In genomic region chr5:38082589-38082988, GRCm38 (mm10) we compare ENCODE assay signal across 21 mouse cellular contexts. TPM values are rescaled to one million over a fixed set of nuclear protein-coding genes. Genes with fewer than 3 reads are reported as not detected.
DNase-seq lines count a peak whose midpoint lies in the region; ATAC-seq lines count a peak whose summit lies in the region.
"Had no signal": no experiment of that assay in that cellular context is flagged by ENCODE, and none has a peak within 500 bp of the region (broad histone marks: within the 10 kb centered on the region; RNA-seq: fewer than 3 reads in every experiment).

No protein-coding gene starts in this region.

- H3K4me3 ChIP-seq in kidney, embryonic 15.5 days (replicated peaks): no peak overlapping the region
- no peak overlapping the region for H3K4me3 ChIP-seq in embryonic facial prominence, embryonic 15.5 days (replicated peaks)
- H3K4me3 ChIP-seq: gastrocnemius, adult 2 months; midbrain, embryonic 15.5 days; neural tube, embryonic 13.5 days had no signal

- H3K36me3 ChIP-seq in kidney, embryonic 15.5 days: no peaks in the 10 kb centered on the region
- H3K36me3 ChIP-seq in embryonic facial prominence, embryonic 15.5 days: no peaks in the 10 kb centered on the region
- H3K36me3 ChIP-seq: midbrain, embryonic 15.5 days; neural tube, embryonic 13.5 days had no signal

- H3K9ac ChIP-seq in kidney, embryonic 15.5 days: no peak overlapping the region
- H3K9ac ChIP-seq in embryonic facial prominence, embryonic 15.5 days: 0 out of 2 replicates have a peak overlapping the region, but pooled peaks have one; percentile 7
- H3K9ac ChIP-seq: midbrain, embryonic 15.5 days; neural tube, embryonic 13.5 days had no signal

- DNase-seq in kidney, adult 9 months: peak; percentile 65
- peak; percentile 13 for DNase-seq in MN1 (ENCODE audit: low spot score)
- peak; percentile 34 for DNase-seq in embryo, embryonic 10 days (ENCODE audit: low spot score)
- no peak for DNase-seq in frontal cortex, postnatal 14 days (ENCODE audit: low spot score in 2 of 2)
- no peak for DNase-seq in layer of hippocampus, postnatal 14 days (ENCODE audit: low spot score in 2 of 2)
- DNase-seq: adrenal gland, postnatal 14 days; cerebellum, adult 8-10 months; gastrocnemius, adult 2 months; heart, postnatal 10 days; left cerebral cortex, postnatal 4 days; lung, adult 2 months; lung, postnatal 4 days; right cerebral cortex, postnatal 4 days; thymus, adult 2 months had no signal

- H3K4me1 ChIP-seq in kidney, embryonic 15.5 days: peaks cover 9% of the 10 kb centered on the region; the same call in 1 of the 2 replicates
- H3K4me1 ChIP-seq in embryonic facial prominence, embryonic 15.5 days: peaks cover 17% of the 10 kb centered on the region

- ATAC-seq in kidney, embryonic 15.5 days (replicated peaks; ENCODE audit: low FRiP score): no peak
- ATAC-seq in embryonic facial prominence, embryonic 15.5 days (ENCODE audit: insufficient number of reproducible peaks, low FRiP score, low TSS enrichment, low read depth): no peak
- ATAC-seq: CD4-positive, CD25-positive, alpha-beta regulatory T cell, adult 4 months; forebrain, embryonic 14.5 days; hindbrain, embryonic 16.5 days; midbrain, embryonic 15.5 days had no signal

- 0 out of 2 replicates have a peak, but pooled peaks cover 4% of the 10 kb centered on the region for H3K27me3 ChIP-seq in kidney, embryonic 15.5 days
- H3K27me3 ChIP-seq in embryonic facial prominence, embryonic 15.5 days: no peaks in the 10 kb centered on the region

- H3K9me3 ChIP-seq in kidney, embryonic 15.5 days (replicated peaks): no peaks in the 10 kb centered on the region
- H3K9me3 ChIP-seq in embryonic facial prominence, embryonic 15.5 days (replicated peaks): no peaks in the 10 kb centered on the region
- H3K9me3 ChIP-seq: midbrain, embryonic 15.5 days; neural tube, embryonic 13.5 days had no signal

- 45% methylated on average over 3 of the region's 3 CpGs for WGBS in kidney, embryonic 15.5 days
- WGBS in embryonic facial prominence, embryonic 15.5 days: 49% methylated on average over 3 of the region's 3 CpGs

- no peak overlapping the region for H3K27ac ChIP-seq in kidney, embryonic 15.5 days
- peak overlapping the region; percentile 74 for H3K27ac ChIP-seq in embryonic facial prominence, embryonic 15.5 days (replicated peaks)
- H3K27ac ChIP-seq: gastrocnemius, adult 2 months; midbrain, embryonic 15.5 days; neural tube, embryonic 13.5 days had no signal

- no peak overlapping the region for H3K4me2 ChIP-seq in kidney, embryonic 15.5 days
- H3K4me2 ChIP-seq in embryonic facial prominence, embryonic 15.5 days (replicated peaks): peak overlapping the region; percentile 24
- H3K4me2 ChIP-seq: midbrain, embryonic 15.5 days; neural tube, embryonic 13.5 days had no signal

RNA-seq across cellular contexts. Expression of gene Stx18, which starts 44.0 kb away (rescaled TPM):
- 43.6 and 44.7 TPM in 2 replicates for polyA plus RNA-seq in kidney, embryonic 15.5 days (2015; fragmentation: Nextera tagmentation; extraction: Ambion mirVana)
- 47.4 and 47.5 TPM in 2 replicates for polyA plus RNA-seq in embryonic facial prominence, embryonic 15.5 days (2015; fragmentation: Nextera tagmentation; extraction: Ambion mirVana)
- total RNA-seq in layer of hippocampus, postnatal 14 days (2021): 10 to 100 TPM; 36.8 to 38.3 TPM

Comparison
In these comparisons a context has a peak if more than half of its experiments do, and no peak if none do; other contexts are left out.
1. DNase-seq: peak in kidney, adult 9 months (single experiment), MN1 (single experiment) and embryo, embryonic 10 days (single experiment); none in frontal cortex, postnatal 14 days (0 of 2) and layer of hippocampus, postnatal 14 days (0 of 2).